ENCODE assay signal across 9 mouse cellular contexts in the genomic region with DNA sequence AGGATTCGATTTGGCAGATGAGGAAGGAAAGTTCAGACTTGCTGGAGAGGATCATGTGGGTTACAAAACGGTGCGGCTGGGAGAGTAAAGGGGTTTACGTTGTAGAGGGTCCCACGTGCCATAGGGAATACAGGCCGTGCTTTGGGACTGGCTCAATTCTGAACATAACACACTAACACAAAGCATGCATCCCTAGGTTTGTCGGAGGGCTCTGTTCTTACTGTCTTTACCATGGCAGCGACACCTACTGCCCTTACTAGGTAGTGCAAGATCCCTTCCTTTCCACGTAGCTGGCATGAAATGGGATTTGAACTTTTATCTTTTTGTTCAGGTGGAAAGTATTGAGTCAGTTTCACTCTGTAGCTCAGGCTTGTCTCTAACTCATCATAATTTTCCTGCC. TPM values are rescaled to one million over a fixed set of nuclear protein-coding genes. Genes with fewer than 3 reads are reported as not detected.
DNase-seq lines count a peak whose midpoint lies in the region; ATAC-seq and TF ChIP-seq lines count a peak whose summit lies in the region.
"Had no signal": no experiment of that assay in that cellular context is flagged by ENCODE, and none has a peak within 500 bp of the region (broad histone marks: within the 10 kb centered on the region; RNA-seq: fewer than 3 reads in every experiment).

No protein-coding gene starts in this region.

- no peaks in the 10 kb centered on the region for H3K9me3 ChIP-seq in forebrain, postnatal 0 days (ENCODE audit: low read length)
- H3K9me3 ChIP-seq: stomach, embryonic 15.5 days had no signal

- ATAC-seq in frontal cortex, adult (ENCODE audit: low TSS enrichment) = peak; percentile 74
- peak; percentile 55; the same call in 1 of the 2 replicates for ATAC-seq in forebrain, postnatal 0 days

- peak; percentile 86 for TF ChIP-seq CTCF in forebrain, postnatal 0 days (IDR thresholded peaks at IDR 0.05; ENCODE audit: low read depth)

- peaks cover 45% of the 10 kb centered on the region for H3K36me3 ChIP-seq in forebrain, postnatal 0 days (ENCODE audit: insufficient read depth)

- DNase-seq in frontal cortex, postnatal 10 days (ENCODE audit: low spot score in 2 of 2) = no peak
- peak; percentile 29 for DNase-seq in ovary, postnatal 36 days (ENCODE audit: low spot score)
- DNase-seq in ovary, postnatal 10 days (ENCODE audit: low spot score) = no peak
- peak; percentile 48 for DNase-seq in c-Kit-positive CD71-positive TER-119-negative erythroid progenitor cells, embryonic 14.5 days (ENCODE audit: low read depth)
- peak; percentile 70 for DNase-seq in forebrain, postnatal 0 days
- DNase-seq in left cerebral cortex, postnatal 4 days = peak; percentile 51
- peak; percentile 67 for DNase-seq in right cerebral cortex, postnatal 4 days

- 40% methylated on average over 9 of the region's 9 CpGs for WGBS in forebrain, postnatal 0 days

- no peak overlapping the region for H3K9ac ChIP-seq in forebrain, postnatal 0 days
- H3K9ac ChIP-seq: stomach, embryonic 15.5 days had no signal

- no peak overlapping the region for H3K4me2 ChIP-seq in forebrain, postnatal 0 days (ENCODE audit: low read depth)
- H3K4me2 ChIP-seq: stomach, embryonic 15.5 days had no signal

- H3K4me3 ChIP-seq in forebrain, postnatal 0 days (ENCODE audit: low read depth, low read length) = no peak overlapping the region
- H3K4me3 ChIP-seq: stomach, embryonic 15.5 days had no signal

- H3K27me3 ChIP-seq in forebrain, postnatal 0 days (ENCODE audit: insufficient read depth, low read length) = no peaks in the 10 kb centered on the region
- H3K27me3 ChIP-seq: stomach, embryonic 15.5 days had no signal

- intact Hi-C loops in left cerebral cortex, postnatal 4 days (cut with DNase I) = no loop called here

- no peaks in the 10 kb centered on the region for H3K4me1 ChIP-seq in forebrain, postnatal 0 days (ENCODE audit: insufficient read depth)
- H3K4me1 ChIP-seq: stomach, embryonic 15.5 days had no signal

- H3K27ac ChIP-seq in forebrain, postnatal 0 days (ENCODE audit: low read depth, low read length) = peak overlapping the region; percentile 45; the same call in 1 of the 2 replicates
- H3K27ac ChIP-seq: stomach, embryonic 15.5 days had no signal

RNA-seq across cellular contexts. Expression of gene Prmt7, which starts 15.9 kb away (rescaled TPM):
- total RNA-seq in forebrain, postnatal 0 days (2014; rRNA removed) = 65.5 and 72.5 TPM in 2 replicates
- 47.0 and 49.6 TPM in 2 replicates for polyA plus RNA-seq in forebrain, postnatal 0 days (2015; fragmentation: Nextera tagmentation; extraction: Ambion mirVana)
- 10 to 100 TPM; 45.7 to 49.5 TPM for total RNA-seq in left cerebral cortex, postnatal 4 days (2021)

RNA-seq across cellular contexts. Expression of gene Slc7a6os, which starts 15.9 kb away (rescaled TPM):
- total RNA-seq in forebrain, postnatal 0 days (2014; rRNA removed) = 59.3 and 73.1 TPM in 2 replicates
- polyA plus RNA-seq in forebrain, postnatal 0 days (2015; fragmentation: Nextera tagmentation; extraction: Ambion mirVana) = 32.4 and 36.3 TPM in 2 replicates
- 10 to 100 TPM; 34.7 to 37.0 TPM for total RNA-seq in left cerebral cortex, postnatal 4 days (2021)

RNA-seq across cellular contexts. Expression of gene Slc7a6, which starts 57.9 kb away (rescaled TPM):
- 29.9 and 43.6 TPM in 2 replicates for total RNA-seq in forebrain, postnatal 0 days (2014; rRNA removed)
- polyA plus RNA-seq in forebrain, postnatal 0 days (2015; fragmentation: Nextera tagmentation; extraction: Ambion mirVana) = 48.9 and 50.8 TPM in 2 replicates
- 10 to 100 TPM; 34.6 to 35.0 TPM for total RNA-seq in left cerebral cortex, postnatal 4 days (2021)

Comparison
In these comparisons a context has a peak if more than half of its experiments do, and no peak if none do; other contexts are left out.
1. DNase-seq: peak in ovary, postnatal 36 days (single experiment), c-Kit-positive CD71-positive TER-119-negative erythroid progenitor cells, embryonic 14.5 days (single experiment), forebrain, postnatal 0 days (single experiment), left cerebral cortex, postnatal 4 days (single experiment) and right cerebral cortex, postnatal 4 days (single experiment); none in frontal cortex, postnatal 10 days (0 of 2) and ovary, postnatal 10 days (single experiment).